Mouse (Mus musculus): ENCODE measurements at regions not wholly inside any gene's neighbourhood (a gene's known extent, or its start where the extent isn't known, plus 50 kb on each side); places are given as distances from the start of the nearest gene placed in this dataset.
A peak's percentile ranks its signal among the peaks of the same experiment; 100 is the strongest.

DNA sequence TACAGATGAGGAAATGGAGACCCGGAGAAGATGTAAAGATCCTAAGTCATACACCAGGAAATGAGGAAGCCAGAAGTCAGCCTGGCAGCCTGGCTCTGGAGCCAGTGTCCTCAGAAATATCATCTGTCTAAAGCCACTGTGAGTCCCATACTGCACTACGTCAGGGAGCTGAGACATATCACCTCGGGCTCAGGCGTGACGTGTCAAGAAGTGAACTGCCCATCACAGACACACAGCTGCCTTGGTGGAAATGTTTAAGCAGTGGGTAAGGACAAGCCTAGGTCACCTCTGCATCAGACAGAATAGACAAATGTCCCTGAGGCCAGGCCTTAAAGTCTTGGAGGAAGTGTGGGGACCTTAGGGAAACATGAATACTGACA is 88.0 kb upstream of the Zmiz1 start:
- H3K9ac ChIP-seq, result no peak overlapping the region

DNA sequence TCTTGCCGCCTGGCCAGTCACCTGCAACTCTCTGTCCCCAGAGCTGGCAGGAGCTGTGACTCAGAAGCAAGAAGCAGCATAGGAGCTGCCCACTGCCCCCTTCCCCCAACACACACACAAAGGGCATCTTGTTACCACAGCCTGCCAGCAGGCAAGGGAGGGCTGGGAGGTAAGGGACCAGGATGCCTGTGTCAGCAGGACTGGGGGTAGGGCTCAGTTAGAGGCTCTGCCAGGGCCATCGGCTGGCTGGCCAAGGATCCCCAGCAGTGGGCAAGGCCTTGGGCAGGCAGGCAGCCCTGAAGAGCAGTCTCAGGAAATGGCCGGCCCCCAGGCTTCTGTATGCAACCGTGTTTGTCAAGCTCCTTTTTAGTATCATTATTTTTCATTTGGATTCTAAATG is 87.3 kb upstream of the Zmiz1 start:
- Histone ChIP-seq H3K27me3 (no peaks in the 10 kb centered on the region), H3K36me3 (no peaks in the 10 kb centered on the region), H3K27ac (peak overlapping the region; percentile 68), H3K9ac (peak overlapping the region; percentile 25), H3K4me1 (peaks cover 16% of the 10 kb centered on the region), H3K4me2 (replicated peaks) (no peak overlapping the region), H3K9me3 (peaks cover 4% of the 10 kb centered on the region; the same call in 1 of the 2 replicates), H3K4me3 (no peak overlapping the region)
- ATAC-seq (ENCODE audit: insufficient number of reproducible peaks, insufficient read depth, low FRiP score, low TSS enrichment), result peak; percentile 54; the same call in 1 of the 2 replicates
- WGBS, result 23% methylated on average over 4 of the region's 4 CpGs

More for the DNA sequence above, 88.0 kb upstream of the Zmiz1 start:
- no peak overlapping the region for H3K4me2 ChIP-seq (replicated peaks)
- ATAC-seq (ENCODE audit: insufficient number of reproducible peaks, insufficient read depth, low FRiP score, low TSS enrichment), result no peak
- no peak overlapping the region for H3K4me3 ChIP-seq
- H3K27ac ChIP-seq, result peak overlapping the region; percentile 68
- peaks cover 16% of the 10 kb centered on the region for H3K4me1 ChIP-seq
- WGBS, result 70% methylated on average over 5 of the region's 5 CpGs
- no peaks in the 10 kb centered on the region for H3K27me3 ChIP-seq
- peaks cover 4% of the 10 kb centered on the region; the same call in 1 of the 2 replicates for H3K9me3 ChIP-seq
- no peaks in the 10 kb centered on the region for H3K36me3 ChIP-seq

DNA sequence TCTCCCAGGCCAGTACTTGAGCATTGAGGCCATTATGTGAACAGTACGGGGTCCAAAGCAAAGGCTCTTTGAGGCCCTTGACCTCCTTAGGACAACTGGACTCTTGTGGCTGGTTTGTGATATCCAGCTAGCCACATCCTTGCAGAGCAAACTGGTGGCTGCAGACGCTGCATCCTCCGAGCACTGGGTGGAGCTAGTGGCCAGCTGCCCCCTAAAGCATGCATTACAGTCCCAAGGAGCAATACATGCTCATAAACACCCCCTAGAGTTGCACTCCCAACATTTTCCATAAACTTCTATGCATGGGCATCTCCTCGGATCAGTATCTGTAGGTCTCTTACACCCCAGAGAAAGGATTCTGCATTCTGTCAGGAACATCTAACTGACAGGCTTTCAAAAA is 86.4 kb upstream of the Zmiz1 start:
- Histone ChIP-seq H3K4me3 (no peak overlapping the region), H3K4me1 (peaks cover 23% of the 10 kb centered on the region), H3K9me3 (peaks cover 4% of the 10 kb centered on the region; the same call in 1 of the 2 replicates), H3K27ac (peak overlapping the region; percentile 1; the same call in 1 of the 2 replicates), H3K27me3 (no peaks in the 10 kb centered on the region), H3K36me3 (no peaks in the 10 kb centered on the region), H3K9ac (no peak overlapping the region), H3K4me2 (replicated peaks) (no peak overlapping the region)
- no peak for ATAC-seq (ENCODE audit: insufficient number of reproducible peaks, insufficient read depth, low FRiP score, low TSS enrichment)
- 55% methylated on average over 4 of the region's 4 CpGs for WGBS

DNA sequence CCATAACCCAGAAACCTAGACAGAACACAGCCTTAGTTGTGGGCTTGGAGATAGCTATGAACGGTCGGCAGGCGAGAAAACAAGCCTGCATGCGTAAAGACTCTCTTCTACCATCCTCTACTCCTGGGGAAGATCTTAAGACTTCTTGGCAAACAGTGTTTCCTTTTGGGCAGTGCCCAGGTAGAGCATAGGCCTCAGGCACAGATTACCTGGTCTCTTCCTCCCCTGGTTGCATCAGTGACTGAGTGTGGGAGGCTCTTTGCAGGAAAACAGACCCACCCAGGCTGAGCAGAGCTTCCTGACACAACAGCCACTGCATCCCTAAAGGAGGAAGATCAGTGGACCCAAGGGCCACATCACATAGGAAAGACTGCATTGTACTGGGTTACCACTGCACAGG is 85.8 kb upstream of the Zmiz1 start:
- Histone ChIP-seq H3K27me3 (no peaks in the 10 kb centered on the region), H3K27ac (no peak overlapping the region), H3K4me3 (no peak overlapping the region), H3K4me2 (replicated peaks) (no peak overlapping the region), H3K9me3 (peaks cover 4% of the 10 kb centered on the region; the same call in 1 of the 2 replicates), H3K36me3 (no peaks in the 10 kb centered on the region), H3K4me1 (peaks cover 24% of the 10 kb centered on the region), H3K9ac (no peak overlapping the region)
- no peak for ATAC-seq (ENCODE audit: insufficient number of reproducible peaks, insufficient read depth, low FRiP score, low TSS enrichment)
- 93% methylated on average over 4 of the region's 4 CpGs for WGBS

DNA sequence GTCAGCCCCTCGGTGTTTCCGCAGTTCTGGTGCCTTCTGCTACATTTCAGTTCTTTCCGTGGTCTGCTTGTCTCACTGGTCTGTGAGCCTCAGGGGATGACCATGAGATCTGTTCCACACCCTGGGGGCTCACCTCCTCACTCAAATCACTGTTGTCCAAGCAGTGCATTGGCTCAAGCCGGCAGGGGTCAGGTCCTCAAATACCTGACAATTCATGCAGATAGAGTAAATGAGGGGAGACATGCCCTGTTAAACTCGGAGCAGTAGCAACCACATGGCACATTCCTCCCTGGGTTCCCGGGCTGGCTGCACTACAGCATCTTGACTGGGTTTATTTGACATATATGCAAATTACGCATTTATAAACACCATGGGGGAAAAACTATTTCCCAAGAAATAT is 84.0 kb upstream of the Zmiz1 start:
- Histone ChIP-seq H3K9ac (no peak overlapping the region), H3K4me3 (no peak overlapping the region), H3K4me2 (replicated peaks) (no peak overlapping the region), H3K27ac (no peak overlapping the region), H3K4me1 (peaks cover 33% of the 10 kb centered on the region), H3K36me3 (no peaks in the 10 kb centered on the region), H3K9me3 (no peaks in the 10 kb centered on the region), H3K27me3 (no peaks in the 10 kb centered on the region)
- WGBS, result 73% methylated on average over 7 of the region's 7 CpGs
- ATAC-seq (ENCODE audit: insufficient number of reproducible peaks, insufficient read depth, low FRiP score, low TSS enrichment), result no peak

DNA sequence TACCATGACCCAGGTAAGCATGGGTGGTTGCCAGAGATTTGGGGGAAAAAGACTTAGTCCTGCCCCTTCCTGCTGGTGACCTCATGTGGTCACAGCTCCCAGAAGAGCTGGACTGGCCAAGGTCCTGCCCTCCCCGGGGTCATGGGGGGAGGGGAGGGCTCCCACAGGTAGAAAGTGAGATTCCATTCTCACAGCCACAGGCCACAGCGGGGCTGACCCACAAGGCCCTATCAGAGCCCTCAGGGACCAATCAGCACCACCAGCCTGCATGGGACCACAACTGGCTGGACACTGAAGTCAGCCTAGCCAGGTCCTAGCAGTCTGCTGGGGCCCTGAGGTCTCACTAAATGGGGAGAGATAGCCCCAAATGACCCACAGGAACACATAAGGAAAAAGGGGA is 81.9 kb upstream of the Zmiz1 start:
- Histone ChIP-seq H3K27me3 (no peaks in the 10 kb centered on the region), H3K9me3 (no peaks in the 10 kb centered on the region), H3K4me3 (peak overlapping the region; percentile 40; the same call in 1 of the 2 replicates), H3K36me3 (no peaks in the 10 kb centered on the region), H3K4me1 (peaks cover 17% of the 10 kb centered on the region), H3K27ac (peak overlapping the region; percentile 99), H3K9ac (no peak overlapping the region), H3K4me2 (replicated peaks) (peak overlapping the region; percentile 62)
- 49% methylated on average over 2 of the region's 2 CpGs for WGBS
- no peak for ATAC-seq (ENCODE audit: insufficient number of reproducible peaks, insufficient read depth, low FRiP score, low TSS enrichment)

DNA sequence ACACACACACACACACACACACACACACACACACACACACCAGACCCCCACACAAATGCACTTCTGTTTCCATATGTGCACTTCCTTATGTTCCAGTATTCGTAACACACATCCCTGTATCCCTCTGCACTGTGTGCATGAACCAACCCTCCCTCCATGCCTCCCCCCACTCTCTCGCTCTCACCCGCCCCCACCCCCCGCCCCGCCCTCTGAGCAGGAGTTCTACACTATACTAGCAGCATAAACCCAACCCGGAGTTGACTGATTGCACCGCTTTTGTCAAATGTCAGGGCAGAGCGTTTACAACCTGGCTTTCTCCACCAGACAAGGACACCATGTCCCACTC is 81.5 kb upstream of the Zmiz1 start:
- Histone ChIP-seq H3K4me2 (replicated peaks) (peak overlapping the region; percentile 62), H3K27me3 (no peaks in the 10 kb centered on the region), H3K4me3 (peak overlapping the region; percentile 40), H3K27ac (peak overlapping the region; percentile 99), H3K9ac (peak overlapping the region; percentile 56), H3K36me3 (no peaks in the 10 kb centered on the region), H3K9me3 (no peaks in the 10 kb centered on the region), H3K4me1 (peaks cover 17% of the 10 kb centered on the region)
- WGBS, result 3% methylated on average over 8 of the region's 8 CpGs
- peak; percentile 90 for ATAC-seq (ENCODE audit: insufficient number of reproducible peaks, insufficient read depth, low FRiP score, low TSS enrichment)

DNA sequence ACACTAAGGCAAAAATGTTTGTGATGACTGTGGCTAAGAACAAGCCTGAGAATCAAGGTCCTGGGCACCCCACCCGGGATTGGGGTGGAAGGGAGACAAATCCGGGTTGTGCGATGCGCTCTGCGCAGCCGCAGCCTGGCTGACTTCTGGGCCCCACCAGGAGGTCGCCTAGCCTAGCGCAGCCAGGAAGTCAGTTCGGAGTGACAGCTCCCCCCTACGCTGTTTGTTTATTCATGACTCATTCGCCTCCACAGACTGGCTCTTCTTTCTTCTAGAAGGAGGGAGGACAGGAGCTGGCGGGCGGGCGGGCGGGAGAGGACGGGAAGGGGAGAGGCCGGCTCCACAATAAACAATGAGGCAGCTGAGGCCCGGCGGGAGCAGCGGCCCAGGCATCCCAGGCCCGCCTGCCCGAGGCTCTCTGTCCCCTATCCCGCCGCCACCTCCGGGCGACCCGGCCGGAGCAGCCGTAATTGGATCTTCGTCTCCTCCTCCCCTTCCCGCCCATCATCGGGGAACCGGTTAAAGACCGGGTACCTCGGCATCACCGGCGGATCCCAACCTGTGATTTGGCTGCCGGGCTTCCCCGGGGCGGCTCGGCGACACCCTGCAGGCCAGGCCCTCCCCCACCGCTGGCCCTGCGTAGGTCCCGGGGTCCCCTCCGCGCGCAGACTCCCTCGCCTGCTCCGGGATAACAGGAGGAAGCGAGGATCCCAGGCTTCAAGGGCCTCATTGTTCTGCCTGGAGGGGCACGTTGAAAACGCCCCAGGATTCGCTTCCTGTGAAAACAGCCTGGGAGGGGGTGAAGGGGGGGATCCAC is 80.9 kb upstream of the Zmiz1 start:
- H3K4me1 ChIP-seq, result peaks cover 21% of the 10 kb centered on the region
- H3K9ac ChIP-seq, result peak overlapping the region; percentile 56
- peak overlapping the region; percentile 62 for H3K4me2 ChIP-seq (replicated peaks)
- no peaks in the 10 kb centered on the region for H3K9me3 ChIP-seq
- under 1% methylated on average over 48 of the region's 54 CpGs for WGBS
- no peaks in the 10 kb centered on the region for H3K36me3 ChIP-seq
- H3K27me3 ChIP-seq, result no peaks in the 10 kb centered on the region
- peak overlapping the region; percentile 99 for H3K27ac ChIP-seq
- H3K4me3 ChIP-seq, result peak overlapping the region; percentile 40
- ATAC-seq (ENCODE audit: insufficient number of reproducible peaks, insufficient read depth, low FRiP score, low TSS enrichment), result peak; percentile 90

DNA sequence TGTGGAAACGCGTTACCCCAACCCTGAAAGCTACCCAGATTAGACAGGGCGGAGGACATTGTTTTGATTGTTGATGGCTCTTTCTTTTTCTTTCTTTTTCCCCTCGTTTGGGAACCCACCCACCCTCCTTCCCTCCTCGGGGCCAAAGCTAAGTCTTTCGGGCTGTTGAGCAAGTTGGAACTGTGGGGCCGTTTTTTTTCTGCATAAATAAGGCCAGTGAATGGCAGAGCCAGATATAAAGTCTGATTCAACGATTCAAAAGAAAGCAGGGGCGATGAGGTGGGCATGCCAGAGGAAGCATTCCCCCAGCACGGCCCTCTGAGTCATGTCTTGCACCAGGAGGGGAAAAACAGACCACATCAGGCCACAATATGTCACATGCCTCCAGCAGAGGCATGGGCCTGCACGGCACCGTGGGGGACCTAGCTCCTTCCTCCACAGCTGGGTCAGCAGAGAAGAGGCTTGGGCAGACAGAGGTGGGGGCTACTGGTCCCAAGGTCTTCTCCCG is 80.2 kb upstream of the Zmiz1 start:
- Histone ChIP-seq H3K27ac (peak overlapping the region; percentile 99), H3K4me2 (replicated peaks) (peak overlapping the region; percentile 62), H3K9me3 (no peaks in the 10 kb centered on the region), H3K4me3 (peak overlapping the region; percentile 40), H3K9ac (peak overlapping the region; percentile 56), H3K4me1 (peaks cover 21% of the 10 kb centered on the region), H3K27me3 (no peaks in the 10 kb centered on the region), H3K36me3 (no peaks in the 10 kb centered on the region)
- 4% methylated on average over 13 of the region's 13 CpGs for WGBS
- ATAC-seq (ENCODE audit: insufficient number of reproducible peaks, insufficient read depth, low FRiP score, low TSS enrichment), result no peak

DNA sequence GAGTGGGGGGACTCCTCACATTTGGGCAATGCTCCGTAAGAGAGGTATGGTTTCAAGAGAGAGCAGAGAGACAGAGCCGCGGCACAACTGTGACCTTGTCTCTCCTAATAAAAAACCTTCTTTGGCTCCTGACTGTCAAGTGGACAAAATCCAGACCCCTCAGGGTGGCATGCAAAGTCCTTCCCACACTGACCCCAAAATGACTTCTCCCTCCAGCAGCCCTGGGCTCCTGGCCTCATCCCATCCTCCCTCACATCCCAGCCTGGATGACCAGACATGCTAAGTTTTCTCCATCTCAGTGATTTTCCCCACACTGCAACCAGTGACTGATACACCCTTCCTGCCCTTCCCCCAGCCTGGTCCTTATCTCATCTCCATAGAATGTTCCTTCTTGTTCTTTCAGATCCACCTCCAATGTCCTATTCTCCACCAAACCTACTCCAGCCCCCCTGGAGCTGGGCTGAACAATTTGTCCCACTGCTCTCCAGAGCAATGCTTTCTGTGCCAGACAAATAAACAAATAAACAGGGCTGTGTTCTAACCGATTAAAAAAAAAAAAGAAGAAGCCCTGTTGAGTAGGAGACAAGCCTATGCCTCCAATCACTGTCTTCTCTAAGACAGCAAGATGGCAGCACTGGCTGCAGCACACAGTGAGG is 75.7 kb upstream of the Zmiz1 start:
- 70% methylated on average over 4 of the region's 4 CpGs for WGBS
- Histone ChIP-seq H3K9me3 (no peaks in the 10 kb centered on the region), H3K4me3 (no peak overlapping the region), H3K4me2 (replicated peaks) (no peak overlapping the region), H3K27ac (no peak overlapping the region), H3K9ac (no peak overlapping the region), H3K27me3 (no peaks in the 10 kb centered on the region), H3K36me3 (no peaks in the 10 kb centered on the region), H3K4me1 (peaks cover 13% of the 10 kb centered on the region)
- ATAC-seq (ENCODE audit: insufficient number of reproducible peaks, insufficient read depth, low FRiP score, low TSS enrichment), result no peak

DNA sequence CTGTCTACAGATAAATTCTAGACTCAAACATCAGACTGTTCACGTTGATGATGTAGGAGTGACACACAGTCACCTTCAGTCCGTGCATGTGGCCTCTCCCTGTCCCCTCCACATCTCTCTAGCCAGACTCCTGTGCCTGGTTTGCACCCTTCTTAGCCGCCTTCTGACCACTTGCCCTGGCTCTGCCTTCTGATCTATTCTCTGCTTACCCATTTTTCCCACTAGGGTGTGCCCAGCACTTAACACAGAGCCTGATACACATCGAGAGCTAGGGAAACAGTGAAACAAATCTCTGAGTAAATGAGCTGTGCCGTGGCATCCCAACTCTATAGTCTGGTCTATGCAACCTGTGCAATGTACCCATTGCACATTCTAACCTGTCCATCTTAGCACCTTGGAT is 73.3 kb upstream of the Zmiz1 start:
- Histone ChIP-seq H3K4me1 (peaks cover 11% of the 10 kb centered on the region), H3K9ac (no peak overlapping the region), H3K27ac (no peak overlapping the region), H3K4me3 (no peak overlapping the region), H3K27me3 (no peaks in the 10 kb centered on the region), H3K36me3 (no peaks in the 10 kb centered on the region), H3K9me3 (no peaks in the 10 kb centered on the region), H3K4me2 (replicated peaks) (no peak overlapping the region)
- 72% methylated on average over 5 of the region's 5 CpGs for WGBS
- no peak for ATAC-seq (ENCODE audit: insufficient number of reproducible peaks, insufficient read depth, low FRiP score, low TSS enrichment)

DNA sequence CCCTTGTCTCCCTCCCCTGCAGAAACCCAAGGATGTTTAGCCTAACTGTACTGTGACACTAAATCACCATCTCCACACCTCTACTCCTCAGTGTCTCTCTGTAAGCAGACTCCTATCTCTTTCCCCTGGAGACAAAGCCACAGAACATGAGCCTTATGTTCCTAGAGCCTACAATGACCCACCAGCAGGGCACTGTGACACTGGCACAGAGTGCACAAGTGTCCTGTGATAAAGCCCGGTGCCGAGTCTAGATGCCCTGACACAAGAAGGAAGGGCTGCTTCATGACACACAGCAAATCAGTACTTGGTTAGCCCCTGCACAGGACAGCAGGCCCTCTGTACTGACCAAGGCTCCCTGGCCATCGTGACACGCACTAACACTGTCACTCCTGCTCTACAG is 71.2 kb upstream of the Zmiz1 start:
- no peaks in the 10 kb centered on the region for H3K9me3 ChIP-seq
- no peak overlapping the region for H3K9ac ChIP-seq
- H3K4me1 ChIP-seq, result peaks cover 9% of the 10 kb centered on the region
- H3K36me3 ChIP-seq, result no peaks in the 10 kb centered on the region
- no peak overlapping the region for H3K27ac ChIP-seq
- no peaks in the 10 kb centered on the region for H3K27me3 ChIP-seq
- 87% methylated on average over 4 of the region's 4 CpGs for WGBS
- H3K4me3 ChIP-seq, result no peak overlapping the region
- ATAC-seq (ENCODE audit: insufficient number of reproducible peaks, insufficient read depth, low FRiP score, low TSS enrichment), result no peak
- no peak overlapping the region for H3K4me2 ChIP-seq (replicated peaks)

All from embryonic facial prominence, embryonic 12.5 days (tissue).